Mouse (Mus musculus) hindbrain, embryonic 13.5 days (tissue): ENCODE data around the gene Olfr131. TPM values are rescaled to one million over a fixed set of nuclear protein-coding genes. Genes with fewer than 3 reads are reported as not detected.
"Not testable (repeated sequence)": the region's sequence is repeated elsewhere in the genome, so short reads cannot be mapped to it uniquely, and the experiment has no call there.

Experiments
- ATAC-seq: fragments of 200-750 bp; cut with Nextera tagmentation; 2 replicates; pipeline ENCODE4 v1.8.0; 2017; ENCODE audit warnings: moderate TSS enrichment; ENCODE audit not compliant: low FRiP score
- H3K27ac ChIP-seq: fragments of 300-500 bp; sonication (generic); 2 replicates; pipeline ENCODE4 v1.5.1; 2015; ENCODE audit warnings: inconsistent platforms, mild to moderate bottlenecking, moderate library complexity
- H3K27me3 ChIP-seq: fragments of 300-500 bp; sonication (generic); 2 replicates; pipeline ENCODE4 v1.6.1; 2015; ENCODE audit warnings: mild to moderate bottlenecking, inconsistent platforms
- H3K36me3 ChIP-seq: fragments of 300-500 bp; sonication (generic); 2 replicates; pipeline ENCODE4 v1.6.1; 2015; ENCODE audit warnings: mild to moderate bottlenecking, inconsistent platforms
- H3K4me1 ChIP-seq: fragments of 300-500 bp; sonication (generic); replicated peaks from 2 replicates; pipeline ENCODE4 v1.6.1; 2015; ENCODE audit warnings: inconsistent platforms
- H3K4me2 ChIP-seq: fragments of 300-500 bp; sonication (generic); 2 replicates; pipeline ENCODE4 v1.6.1; 2015; ENCODE audit warnings: inconsistent platforms, mild to moderate bottlenecking, moderate library complexity
- H3K4me3 ChIP-seq: fragments of 300-500 bp; sonication (generic); 2 replicates; pipeline ENCODE4 v1.5.1; 2015; ENCODE audit warnings: mild to moderate bottlenecking, inconsistent platforms
- H3K9ac ChIP-seq: fragments of 300-500 bp; sonication (generic); 2 replicates; pipeline ENCODE4 v1.6.1; 2015; ENCODE audit warnings: mild to moderate bottlenecking, inconsistent platforms
- H3K9me3 ChIP-seq: fragments of 300-500 bp; sonication (generic); 2 replicates; pipeline ENCODE4 v1.6.1; 2016; ENCODE audit warnings: inconsistent platforms
- WGBS: fragments of 180-500 bp; shearing (Covaris S2); methylation state at CpG from one replicate; pipeline ENCODE4 v1.1.7; 2015; 5-methylcytosine and 5-hydroxymethylcytosine counted together
- polyA plus RNA-seq: library from polyadenylated mRNA; unstranded; fragments of >200 nt; fragmentation: Nextera tagmentation; extraction: Ambion mirVana; gene quantifications from 2 replicates; pipeline ENCODE4 v1.2.1, GENCODE M21; 2015

Olfr131 gene
- polyA plus RNA-seq = not detected in 2 replicates

GRCm38 (mm10) chr17:38088593-38088992 lies at the start of gene Olfr131:
TSS of gene Olfr131 (minus strand) at chr17:38088693.
- ATAC-seq = no peak
- H3K9ac ChIP-seq = no peak within 1 kb of the TSS
- no peaks in the 10 kb centered on the region for H3K27me3 ChIP-seq
- H3K4me2 ChIP-seq = no peak within 1 kb of the TSS
- H3K9me3 ChIP-seq = no peaks in the 10 kb centered on the region
- no peaks in the 10 kb centered on the region for H3K4me1 ChIP-seq
- H3K4me3 ChIP-seq = no peak within 1 kb of the TSS
- no peaks in the 10 kb centered on the region for H3K36me3 ChIP-seq
- H3K27ac ChIP-seq = no peak within 1 kb of the TSS

- Histone ChIP-seq H3K4me3 (no peak within 1 kb of the TSS), H3K9ac (no peak within 1 kb of the TSS), H3K4me2 (no peak within 1 kb of the TSS), H3K27me3 (no peaks in the 10 kb centered on the region), H3K36me3 (no peaks in the 10 kb centered on the region), H3K4me1 (no peaks in the 10 kb centered on the region), H3K9me3 (no peaks in the 10 kb centered on the region), H3K27ac (no peak within 1 kb of the TSS)
- WGBS = 79% methylated on average over 1 of the region's 1 CpGs
- ATAC-seq = no peak
These were observed 45.9 kb upstream of the Olfr131 start, which contains the start of gene Olfr132 for GRCm38 (mm10) chr17:38134426-38134825. TSS of gene Olfr132 (minus strand) at chr17:38134526.

- H3K4me2 ChIP-seq, H3K9ac ChIP-seq, ATAC-seq, H3K9me3 ChIP-seq, H3K36me3 ChIP-seq, H3K4me1 ChIP-seq, H3K4me3 ChIP-seq, H3K27ac ChIP-seq, H3K27me3 ChIP-seq: not testable (repeated sequence)
- 69% methylated on average over 3 of the region's 3 CpGs for WGBS
These were observed 36.9 kb upstream of the Olfr131 start for GRCm38 (mm10) chr17:38125371-38125770.

- not testable (repeated sequence) for H3K4me1 ChIP-seq, ATAC-seq, H3K4me3 ChIP-seq, H3K9ac ChIP-seq, H3K36me3 ChIP-seq, H3K4me2 ChIP-seq, H3K27ac ChIP-seq, H3K9me3 ChIP-seq, H3K27me3 ChIP-seq
- WGBS = 100% methylated on average over 1 of the region's 1 CpGs
These were observed 35.7 kb upstream of the Olfr131 start for GRCm38 (mm10) chr17:38124199-38124598.

GRCm38 (mm10) chr17:38082364-38082763 lies 6.1 kb downstream of the Olfr131 start:
- no peak for ATAC-seq
- 84% methylated on average over 4 of the region's 4 CpGs for WGBS
- Histone ChIP-seq H3K4me2 (no peak overlapping the region), H3K4me3 (no peak overlapping the region), H3K4me1 (no peaks in the 10 kb centered on the region), H3K9ac (no peak overlapping the region), H3K27ac (no peak overlapping the region), H3K27me3 (no peaks in the 10 kb centered on the region), H3K36me3 (no peaks in the 10 kb centered on the region), H3K9me3 (no peaks in the 10 kb centered on the region)

- no peak within 1 kb of the TSS for H3K9ac ChIP-seq
- no peak for ATAC-seq
- H3K4me2 ChIP-seq = no peak within 1 kb of the TSS
- H3K36me3 ChIP-seq = no peaks in the 10 kb centered on the region
- 88% methylated on average over 1 of the region's 1 CpGs for WGBS
- no peak within 1 kb of the TSS for H3K27ac ChIP-seq
- H3K4me1 ChIP-seq = no peaks in the 10 kb centered on the region
- H3K27me3 ChIP-seq = no peaks in the 10 kb centered on the region
- no peak within 1 kb of the TSS for H3K4me3 ChIP-seq
- no peaks in the 10 kb centered on the region for H3K9me3 ChIP-seq
These were observed 24.9 kb downstream of the Olfr131 start, which contains the start of gene Olfr130 for GRCm38 (mm10) chr17:38063621-38064020. TSS of gene Olfr130 (plus strand) at chr17:38063921.

- no peak for ATAC-seq
- Histone ChIP-seq H3K4me1 (no peaks in the 10 kb centered on the region), H3K27ac (no peak within 1 kb of the TSS), H3K27me3 (no peaks in the 10 kb centered on the region), H3K36me3 (no peaks in the 10 kb centered on the region), H3K4me3 (no peak within 1 kb of the TSS), H3K4me2 (no peak within 1 kb of the TSS), H3K9me3 (no peaks in the 10 kb centered on the region), H3K9ac (no peak within 1 kb of the TSS)
- WGBS = 74% methylated on average over 1 of the region's 1 CpGs
These were observed 28.5 kb downstream of the Olfr131 start, which contains the start of gene Olfr129 for GRCm38 (mm10) chr17:38059979-38060378. TSS of gene Olfr129 (minus strand) at chr17:38060079.

Other genes starting within 250 kb of the Olfr131 start
- not detected in 2 replicates for gene Olfr126, start 241.2 kb downstream of the Olfr131 start, polyA plus RNA-seq
- not detected in 2 replicates for gene Olfr127, start 188.3 kb downstream of the Olfr131 start, polyA plus RNA-seq
- not detected in 2 replicates for gene Olfr128, start 168.1 kb downstream of the Olfr131 start, polyA plus RNA-seq
- not detected in 2 replicates for gene Olfr761, start 135.6 kb downstream of the Olfr131 start, polyA plus RNA-seq
- not detected in 2 replicates for gene Olfr129, start 28.6 kb downstream of the Olfr131 start, polyA plus RNA-seq
- not detected in 2 replicates for gene Olfr130, start 24.8 kb downstream of the Olfr131 start, polyA plus RNA-seq
- not detected in 2 replicates for gene Olfr132, start 45.8 kb upstream of the Olfr131 start, polyA plus RNA-seq
- not detected in 2 replicates for gene Olfr133, start 56.6 kb upstream of the Olfr131 start, polyA plus RNA-seq
- not detected in 2 replicates for gene Olfr134, start 82.7 kb upstream of the Olfr131 start, polyA plus RNA-seq
- not detected in 2 replicates for gene Olfr135, start 115.6 kb upstream of the Olfr131 start, polyA plus RNA-seq
- not detected in 2 replicates for gene Olfr138, start 172.3 kb upstream of the Olfr131 start, polyA plus RNA-seq
- not detected in 2 replicates for gene Olfr137, start 218.9 kb upstream of the Olfr131 start, polyA plus RNA-seq
- not detected in 2 replicates for gene Olfr136, start 241.1 kb upstream of the Olfr131 start, polyA plus RNA-seq